Mouse (Mus musculus) liver, adult 2 months (tissue): ENCODE measurements around the gene Nbea.

Experiments
- CTCF ChIP-seq: fragments of 200-500 bp; IDR thresholded peaks from 2 replicates; pipeline ENCODE4 v1.5.1; 2011; ENCODE audit warnings: low read depth, low read length, control low read depth
- POLR2A ChIP-seq: fragments of 200-500 bp; IDR thresholded peaks from 2 replicates; pipeline ENCODE4 v1.6.1; 2011; ENCODE audit warnings: low read length, control low read depth; ENCODE audit not compliant: insufficient read depth; ENCODE audit errors: extremely low read depth

- TF ChIP-seq CTCF (no peak), POLR2A (no peak)
Observed at GRCm38 (mm10) chr3:55927343-55927742, 256.2 kb downstream of the Nbea start.
